Mouse (Mus musculus): ENCODE data around the gene Zdhhc9.

Gene Zdhhc9

GRCm38 (mm10) chrX:48191261-48191660 is 17.4 kb downstream of the Zdhhc9 start:
- in situ Hi-C loops (cut with MboI; ENCODE audit: low pct_unique_long_range_greater_than_20kb in 1 of 2, low sequenced_read_pairs in 2 of 2, unreplicated experiment in 1 of 2), result no loop called here

DNA sequence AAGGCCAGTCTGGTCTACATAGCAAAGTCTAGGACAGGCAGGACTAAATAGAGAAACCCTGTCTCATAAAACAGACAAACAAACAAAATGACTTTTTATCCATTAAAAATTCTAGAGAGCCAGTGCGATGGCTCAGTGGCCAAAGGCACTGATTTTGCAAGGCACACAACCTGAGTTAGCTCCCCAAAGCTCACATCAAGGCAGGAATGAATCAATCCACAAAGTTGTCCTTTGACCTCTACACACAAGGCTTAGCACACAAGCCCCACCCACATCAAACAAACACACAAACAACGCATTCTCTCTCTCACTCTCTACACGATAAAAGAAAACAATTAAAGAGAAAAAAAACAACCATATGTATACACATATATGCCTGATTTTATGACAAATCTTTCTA is 24.0 kb downstream of the Zdhhc9 start:
- in situ Hi-C loops (cut with MboI; ENCODE audit: low pct_unique_long_range_greater_than_20kb in 1 of 2, low sequenced_read_pairs in 2 of 2, unreplicated experiment in 1 of 2), result no loop called here

- in situ Hi-C loops (cut with MboI; ENCODE audit: low pct_unique_long_range_greater_than_20kb in 1 of 2, low sequenced_read_pairs in 2 of 2, unreplicated experiment in 1 of 2), result no loop called here
These were observed 26.8 kb downstream of the Zdhhc9 start for GRCm38 (mm10) chrX:48181844-48182243.

DNA sequence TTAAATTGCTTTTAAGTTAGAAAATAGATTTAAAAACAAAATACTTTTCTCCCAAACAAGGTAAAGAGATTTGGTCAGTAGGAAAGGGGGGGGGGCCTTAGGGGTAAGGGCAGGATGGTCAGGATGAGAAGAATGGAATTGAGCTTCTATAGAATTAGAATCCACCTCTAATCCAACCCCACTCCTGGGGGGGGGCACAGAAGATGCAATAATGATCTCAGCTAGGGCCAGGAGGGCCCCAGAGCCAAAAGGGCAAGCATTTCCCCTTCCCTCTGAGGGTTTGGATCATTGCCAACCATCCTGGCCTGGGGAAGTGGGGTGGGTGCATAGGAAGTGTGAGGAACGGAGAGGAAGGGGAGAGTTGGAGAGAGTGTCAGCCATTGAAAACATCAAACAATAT is 38.3 kb downstream of the Zdhhc9 start:
- in situ Hi-C loops (cut with MboI; ENCODE audit: low pct_unique_long_range_greater_than_20kb in 1 of 2, low sequenced_read_pairs in 2 of 2, unreplicated experiment in 1 of 2), result no loop called here

GRCm38 (mm10) chrX:48169892-48170291 is 38.8 kb downstream of the Zdhhc9 start:
- in situ Hi-C loops (cut with MboI; ENCODE audit: low pct_unique_long_range_greater_than_20kb in 1 of 2, low sequenced_read_pairs in 2 of 2, unreplicated experiment in 1 of 2), result no loop called here

GRCm38 (mm10) chrX:48158229-48158919 is 50.3 kb downstream of the Zdhhc9 start:
- in situ Hi-C loops (cut with MboI; ENCODE audit: low pct_unique_long_range_greater_than_20kb in 1 of 2, low sequenced_read_pairs in 2 of 2, unreplicated experiment in 1 of 2), result no loop called here

- in situ Hi-C loops (cut with MboI; ENCODE audit: low pct_unique_long_range_greater_than_20kb in 1 of 2, low sequenced_read_pairs in 2 of 2, unreplicated experiment in 1 of 2), result no loop called here
These were observed 51.3 kb downstream of the Zdhhc9 start for GRCm38 (mm10) chrX:48157396-48157795.

DNA sequence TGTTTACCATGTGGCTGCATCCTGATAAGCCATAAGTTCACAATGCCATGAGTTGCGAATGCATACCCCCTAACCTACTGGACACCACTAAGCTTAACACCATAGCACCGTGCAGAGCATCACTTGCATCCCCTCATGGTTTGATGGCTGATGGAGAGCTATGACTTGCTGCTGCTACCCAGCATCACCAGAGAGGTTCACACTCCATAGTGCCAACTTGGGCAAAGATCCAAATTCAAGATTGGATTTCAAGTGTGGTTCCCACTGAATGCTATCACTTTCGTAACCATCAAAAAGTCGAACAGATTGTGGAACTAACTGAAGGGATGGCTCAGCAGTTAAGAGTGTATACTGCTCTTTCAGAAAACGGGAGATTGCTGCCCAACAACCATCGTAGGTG is 53.2 kb downstream of the Zdhhc9 start:
- in situ Hi-C loops (cut with MboI; ENCODE audit: low pct_unique_long_range_greater_than_20kb in 1 of 2, low sequenced_read_pairs in 2 of 2, unreplicated experiment in 1 of 2), result no loop called here

DNA sequence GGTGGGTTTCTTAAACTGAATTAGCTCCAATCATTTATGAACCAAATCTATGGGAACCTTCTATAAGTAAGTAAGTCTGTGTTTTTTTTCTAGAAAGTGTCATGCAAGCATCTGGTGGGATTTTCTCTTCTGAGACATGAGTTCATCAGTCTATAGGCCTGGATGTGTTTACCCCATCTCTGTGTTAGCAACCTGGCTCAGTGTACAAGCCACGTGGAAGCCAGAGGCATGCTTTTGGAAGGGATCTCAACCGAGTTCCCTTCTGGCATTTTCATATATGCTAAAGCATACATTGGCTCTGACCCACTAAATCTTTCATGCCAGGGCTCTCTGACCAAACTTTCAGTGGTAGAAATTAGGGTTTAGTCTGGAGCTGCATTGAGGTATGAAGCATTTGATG is 54.7 kb downstream of the Zdhhc9 start:
- in situ Hi-C loops (cut with MboI; ENCODE audit: low pct_unique_long_range_greater_than_20kb in 1 of 2, low sequenced_read_pairs in 2 of 2, unreplicated experiment in 1 of 2), result no loop called here

DNA sequence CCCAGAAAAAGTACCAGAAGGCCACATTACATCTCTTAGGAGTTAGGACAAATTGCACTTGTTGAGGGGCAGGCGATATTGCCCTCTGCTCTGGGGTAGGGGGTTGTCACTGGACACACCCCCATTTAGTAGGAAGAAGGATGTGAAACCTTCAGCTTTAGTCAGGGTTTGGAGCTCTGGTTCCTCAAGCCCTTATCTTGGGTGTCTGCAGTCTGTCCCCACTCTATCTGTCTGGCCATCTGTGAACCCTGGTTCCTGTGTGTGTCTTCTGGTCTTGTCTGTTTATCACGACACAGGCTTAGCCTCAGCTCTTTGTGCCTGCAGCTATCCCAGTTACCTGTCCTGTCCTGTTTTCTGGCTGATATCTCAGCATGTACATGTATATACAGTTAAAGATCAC is 55.3 kb downstream of the Zdhhc9 start:
- in situ Hi-C loops (cut with MboI; ENCODE audit: low pct_unique_long_range_greater_than_20kb in 1 of 2, low sequenced_read_pairs in 2 of 2, unreplicated experiment in 1 of 2), result no loop called here

- in situ Hi-C loops (cut with MboI; ENCODE audit: low pct_unique_long_range_greater_than_20kb in 1 of 2, low sequenced_read_pairs in 2 of 2, unreplicated experiment in 1 of 2), result no loop called here
These were observed 56.6 kb downstream of the Zdhhc9 start for GRCm38 (mm10) chrX:48152106-48152505.

DNA sequence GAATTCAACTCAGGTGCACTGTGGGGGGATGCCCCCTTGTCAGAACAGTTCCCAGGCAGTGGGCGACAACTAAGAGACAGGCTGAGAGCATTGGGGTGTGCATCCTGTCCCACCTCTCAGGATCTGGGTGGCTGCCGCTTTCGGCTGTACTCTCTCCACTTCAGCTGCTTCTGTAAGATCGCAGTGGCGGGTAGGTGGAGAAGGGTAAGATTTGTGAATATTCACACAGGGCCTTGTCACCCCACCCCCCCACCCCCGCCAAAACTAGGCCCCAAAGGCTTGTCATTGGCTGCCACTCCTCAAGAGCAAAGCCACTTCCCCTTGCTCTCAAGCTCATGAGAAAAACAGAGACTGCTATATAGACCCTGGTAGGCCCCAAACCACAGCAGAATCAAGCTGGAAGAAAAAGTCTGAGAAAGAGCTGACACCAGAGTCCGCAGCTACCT is 60.9 kb downstream of the Zdhhc9 start:
- in situ Hi-C loops (cut with MboI; ENCODE audit: low pct_unique_long_range_greater_than_20kb in 1 of 2, low sequenced_read_pairs in 2 of 2, unreplicated experiment in 1 of 2), result no loop called here

- in situ Hi-C loops (cut with MboI; ENCODE audit: low pct_unique_long_range_greater_than_20kb in 1 of 2, low sequenced_read_pairs in 2 of 2, unreplicated experiment in 1 of 2), result no loop called here
These were observed 61.5 kb downstream of the Zdhhc9 start for GRCm38 (mm10) chrX:48147226-48147625.

DNA sequence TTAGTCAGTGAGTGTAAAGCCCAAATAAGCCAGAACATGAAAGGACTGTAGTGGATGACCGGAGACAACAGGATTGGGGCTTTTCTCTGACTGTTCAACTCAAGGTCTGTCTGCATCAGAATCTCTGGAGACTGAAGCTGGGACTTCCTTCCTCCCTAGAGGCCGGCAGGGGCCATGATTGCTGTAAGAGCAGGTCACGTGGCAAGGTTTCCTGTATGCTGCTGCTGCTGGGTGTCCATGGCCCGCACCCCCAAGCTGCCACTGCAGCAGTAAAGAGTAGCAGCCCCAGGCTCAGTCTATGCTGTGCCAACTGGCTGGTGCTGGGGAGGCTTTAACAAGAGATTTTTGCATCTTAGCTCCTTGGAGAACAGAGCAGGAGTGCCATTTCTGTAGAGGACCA is 62.4 kb downstream of the Zdhhc9 start, which contains the start of gene Sash3:
Gene Sash3 (plus strand): TSS at position 175 of the 400 bp plus-strand sequence.
- in situ Hi-C loops (cut with MboI; ENCODE audit: low pct_unique_long_range_greater_than_20kb in 1 of 2, low sequenced_read_pairs in 2 of 2, unreplicated experiment in 1 of 2), result no loop called here

DNA sequence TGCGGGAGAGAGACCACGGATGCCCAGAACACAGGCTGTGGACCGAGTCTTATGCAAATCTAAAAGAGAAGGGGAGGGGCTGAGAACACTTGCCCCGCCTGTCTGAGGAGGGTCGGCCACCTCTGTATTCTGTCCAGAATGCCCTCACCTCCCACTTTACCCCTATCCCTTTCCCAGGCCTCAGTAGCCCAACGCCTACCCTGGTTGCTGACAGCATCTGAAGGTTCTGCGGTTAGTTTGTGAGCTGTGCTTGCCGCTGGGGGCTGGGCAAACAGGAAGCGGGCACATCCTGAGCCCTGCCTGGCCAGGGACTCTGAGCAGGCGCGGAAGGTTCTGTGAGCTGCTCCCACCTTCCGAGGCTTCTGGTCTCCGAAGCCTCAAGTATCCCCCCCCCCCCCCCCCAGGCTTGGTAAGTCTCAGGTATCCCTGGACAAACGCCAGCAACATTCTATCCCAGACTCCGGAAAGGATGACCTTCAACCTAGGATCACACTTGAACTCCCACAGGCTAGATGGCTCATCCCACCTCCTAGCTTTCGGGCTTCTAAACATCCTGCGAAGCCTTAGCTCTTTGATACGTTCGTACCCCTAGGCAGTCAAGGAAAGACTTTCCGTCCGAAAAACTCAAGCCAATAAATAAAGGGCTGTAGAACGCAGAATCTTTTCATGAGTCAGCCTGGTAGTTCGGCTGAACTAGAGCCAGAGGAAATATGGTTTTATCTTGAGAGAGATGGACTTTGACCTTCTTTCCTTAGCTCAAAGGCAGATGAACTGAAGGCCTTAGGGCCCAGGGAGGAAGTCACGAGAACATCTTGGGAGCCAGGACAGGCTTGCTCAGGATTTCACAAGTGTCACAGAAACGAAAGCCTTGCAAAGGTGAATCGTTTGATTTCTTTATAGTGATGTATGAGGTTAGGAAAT is 65.0 kb downstream of the Zdhhc9 start:
- in situ Hi-C loops (cut with MboI; ENCODE audit: low pct_unique_long_range_greater_than_20kb in 1 of 2, low sequenced_read_pairs in 2 of 2, unreplicated experiment in 1 of 2), result no loop called here

GRCm38 (mm10) chrX:48141481-48141880 is 67.2 kb downstream of the Zdhhc9 start:
- in situ Hi-C loops (cut with MboI; ENCODE audit: low pct_unique_long_range_greater_than_20kb in 1 of 2, low sequenced_read_pairs in 2 of 2, unreplicated experiment in 1 of 2), result no loop called here

DNA sequence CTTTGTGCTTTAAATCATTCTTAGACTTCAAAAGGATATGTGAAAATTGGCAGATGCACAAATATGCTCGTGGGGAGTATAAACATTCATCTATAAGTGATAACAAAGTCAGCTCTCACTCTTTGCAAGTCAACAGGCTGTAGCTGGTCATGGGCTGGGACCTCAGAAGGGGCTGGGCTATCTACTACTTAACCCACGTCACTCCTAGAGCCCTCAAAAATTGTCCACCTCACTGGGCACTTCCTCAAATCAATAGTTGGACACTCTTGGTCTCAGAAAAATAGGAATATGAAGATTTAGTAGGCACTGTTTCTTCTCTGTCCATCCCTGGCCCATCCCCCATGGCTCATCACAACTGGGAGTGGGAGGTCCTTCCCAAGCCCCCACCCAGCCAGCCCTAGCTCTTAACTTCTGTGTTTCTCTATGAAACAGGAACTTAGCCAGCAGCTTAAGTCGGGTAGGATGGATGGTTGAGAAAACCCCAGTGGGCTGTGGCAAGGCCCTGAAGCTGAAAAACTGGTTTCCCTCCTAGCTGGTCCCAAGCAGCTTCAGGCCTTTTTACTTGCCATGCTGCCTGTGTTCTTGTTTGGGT is 68.3 kb downstream of the Zdhhc9 start:
- in situ Hi-C loops (cut with MboI; ENCODE audit: low pct_unique_long_range_greater_than_20kb in 1 of 2, low sequenced_read_pairs in 2 of 2, unreplicated experiment in 1 of 2), result no loop called here

DNA sequence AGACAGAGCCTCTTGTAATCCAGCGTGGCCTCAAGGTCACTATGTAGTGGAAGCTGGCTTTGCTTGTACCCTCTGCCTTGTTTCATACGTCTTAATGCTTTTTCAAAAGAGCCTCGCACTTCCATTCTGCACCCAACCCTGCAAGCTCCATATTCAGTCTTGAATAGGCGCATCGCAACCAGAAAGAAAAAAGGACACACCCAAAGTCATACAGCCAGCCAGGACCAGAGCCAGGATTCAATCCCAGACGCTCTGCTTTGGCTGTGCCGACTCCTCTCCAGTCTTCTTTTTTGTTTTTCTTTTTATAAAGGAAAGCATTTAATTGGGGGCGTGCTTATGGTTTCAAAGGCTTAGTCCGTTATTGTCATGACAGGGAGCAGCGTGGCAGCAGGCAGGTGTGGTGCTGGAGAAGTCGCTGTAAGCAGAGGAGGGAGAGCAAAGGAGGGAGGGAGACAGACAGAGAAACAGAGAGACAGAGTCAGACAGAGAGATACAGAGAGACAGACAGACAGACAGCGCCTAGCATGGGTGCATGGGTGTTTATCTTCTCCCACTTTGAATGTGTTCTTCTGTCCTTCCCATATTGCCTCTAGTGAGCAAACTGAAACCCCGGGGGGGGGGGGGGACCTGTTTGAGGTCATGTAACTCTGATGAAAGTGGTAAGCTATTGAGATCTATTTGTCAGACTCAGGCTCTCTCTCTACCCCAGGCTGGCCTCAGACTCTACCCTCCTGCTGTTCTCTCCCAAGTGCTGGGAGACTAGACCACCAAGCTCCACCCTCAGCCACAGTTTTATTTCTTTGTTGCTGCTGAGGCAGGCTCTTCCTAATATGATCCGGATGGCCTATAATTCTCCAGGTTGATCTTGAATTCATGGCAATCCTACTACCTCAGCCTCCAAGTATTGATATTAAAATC is 69.1 kb downstream of the Zdhhc9 start:
- in situ Hi-C loops (cut with MboI; ENCODE audit: low pct_unique_long_range_greater_than_20kb in 1 of 2, low sequenced_read_pairs in 2 of 2, unreplicated experiment in 1 of 2), result no loop called here

Measured in mouse embryonic stem cell (cell line).